ENCODE assay signal across 12 mouse cellular contexts in the genomic region with DNA sequence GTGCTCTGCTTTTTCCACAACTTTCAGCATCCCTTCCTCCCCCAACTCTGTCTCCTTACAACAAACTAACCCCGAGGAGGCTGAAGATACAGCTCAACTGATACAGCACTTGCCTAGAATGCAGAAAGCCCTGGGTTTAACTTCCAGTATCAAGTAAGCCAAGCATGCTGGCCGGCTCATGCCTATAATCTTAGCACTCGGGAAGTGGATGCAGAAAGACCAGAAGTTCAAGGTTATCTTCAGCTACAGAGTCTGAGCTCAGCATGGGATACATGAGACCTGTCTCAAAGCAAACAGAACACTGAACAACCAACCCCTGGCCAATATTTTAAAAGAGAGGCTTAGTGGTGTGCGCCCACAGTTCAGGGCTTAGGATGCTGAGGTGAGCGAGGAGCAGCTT. TPM values are rescaled to one million over a fixed set of nuclear protein-coding genes. Genes with fewer than 3 reads are reported as not detected.
A peak's percentile ranks its signal among the peaks of the same experiment; 100 is the strongest.
DNase-seq lines count a peak whose midpoint lies in the region; ATAC-seq and TF ChIP-seq lines count a peak whose summit lies in the region.
"Had no signal": no experiment of that assay in that cellular context is flagged by ENCODE, and none has a peak within 500 bp of the region (broad histone marks: within the 10 kb centered on the region; RNA-seq: fewer than 3 reads in every experiment).

No protein-coding gene starts in this region.

- no peak for TF ChIP-seq CTCF in heart, postnatal 0 days (IDR thresholded peaks at IDR 0.05; ENCODE audit: low read depth)

- no peak overlapping the region for H3K4me2 ChIP-seq in heart, postnatal 0 days (ENCODE audit: low read depth, low read length)
- H3K4me2 ChIP-seq in embryonic facial prominence, embryonic 14.5 days (ENCODE audit: low read depth, low read length), result no peak overlapping the region
- H3K4me2 ChIP-seq in hindbrain, embryonic 16.5 days (ENCODE audit: low read length), result no peak overlapping the region
- no peak overlapping the region for H3K4me2 ChIP-seq in neural tube, embryonic 14.5 days (ENCODE audit: low read depth, low read length)

- no peak for DNase-seq in heart, postnatal 0 days (ENCODE audit: low spot score)
- no peak for DNase-seq in heart, postnatal 25 days (ENCODE audit: low spot score)
- no peak for DNase-seq in embryonic facial prominence, embryonic 14.5 days (ENCODE audit: low spot score)
- no peak for DNase-seq in lung, postnatal 14 days
- DNase-seq in urinary bladder, adult 2 months (ENCODE audit: low spot score), result no peak
- no peak for DNase-seq in lung, postnatal 10 days
- DNase-seq: cerebellum, adult 11-12 months; right cerebral cortex, postnatal 25 days; thymus, postnatal 25 days had no signal

- peaks cover 32% of the 10 kb centered on the region for H3K4me1 ChIP-seq in heart, postnatal 0 days (ENCODE audit: control insufficient read depth, insufficient read depth)
- peaks cover 22% of the 10 kb centered on the region for H3K4me1 ChIP-seq in embryonic facial prominence, embryonic 14.5 days (ENCODE audit: control insufficient read depth, insufficient read depth, low read length)
- H3K4me1 ChIP-seq in hindbrain, embryonic 16.5 days (ENCODE audit: control insufficient read depth, insufficient read depth, low read depth, low read length), result peaks cover 20% of the 10 kb centered on the region
- H3K4me1 ChIP-seq in neural tube, embryonic 14.5 days (ENCODE audit: control insufficient read depth, insufficient read depth, low read length), result peaks cover 22% of the 10 kb centered on the region

- H3K9me3 ChIP-seq in heart, postnatal 0 days (replicated peaks; ENCODE audit: control insufficient read depth, low read length), result no peaks in the 10 kb centered on the region
- H3K9me3 ChIP-seq in embryonic facial prominence, embryonic 14.5 days (ENCODE audit: control insufficient read depth, low read length), result no peaks in the 10 kb centered on the region
- H3K9me3 ChIP-seq in hindbrain, embryonic 16.5 days (ENCODE audit: control insufficient read depth, low read length), result no peaks in the 10 kb centered on the region
- H3K9me3 ChIP-seq in neural tube, embryonic 14.5 days (ENCODE audit: control insufficient read depth, low read length), result no peaks in the 10 kb centered on the region

- H3K27ac ChIP-seq in heart, postnatal 0 days (ENCODE audit: low read depth), result peak overlapping the region; percentile 54; the same call in 1 of the 2 replicates
- H3K27ac ChIP-seq in embryonic facial prominence, embryonic 14.5 days (replicated peaks; ENCODE audit: low read depth, low read length), result peak overlapping the region; percentile 8; the same call in 1 of the 2 replicates
- peak overlapping the region; percentile 65 for H3K27ac ChIP-seq in hindbrain, embryonic 16.5 days (ENCODE audit: low read depth, low read length)
- H3K27ac ChIP-seq in neural tube, embryonic 14.5 days (ENCODE audit: low read depth, low read length), result peak overlapping the region; percentile 67

- 50% methylated on average over 5 of the region's 5 CpGs for WGBS in heart, postnatal 0 days
- WGBS in embryonic facial prominence, embryonic 14.5 days, result 68% methylated on average over 5 of the region's 5 CpGs
- 63% methylated on average over 5 of the region's 5 CpGs for WGBS in hindbrain, embryonic 16.5 days
- WGBS in neural tube, embryonic 14.5 days, result 79% methylated on average over 5 of the region's 5 CpGs

- H3K4me3 ChIP-seq in heart, postnatal 0 days (ENCODE audit: low read depth, low read length), result no peak overlapping the region
- H3K4me3 ChIP-seq in embryonic facial prominence, embryonic 14.5 days (ENCODE audit: low read depth, low read length), result no peak overlapping the region
- no peak overlapping the region for H3K4me3 ChIP-seq in hindbrain, embryonic 16.5 days (ENCODE audit: low read length)
- no peak overlapping the region for H3K4me3 ChIP-seq in neural tube, embryonic 14.5 days (ENCODE audit: low read depth, low read length)

- no peaks in the 10 kb centered on the region for H3K27me3 ChIP-seq in heart, postnatal 0 days (ENCODE audit: control insufficient read depth, insufficient read depth, low read length)
- H3K27me3 ChIP-seq in embryonic facial prominence, embryonic 14.5 days (replicated peaks; ENCODE audit: control insufficient read depth, insufficient read depth, low read length), result no peaks in the 10 kb centered on the region
- no peaks in the 10 kb centered on the region for H3K27me3 ChIP-seq in hindbrain, embryonic 16.5 days (replicated peaks; ENCODE audit: control insufficient read depth, insufficient read depth, low read length)
- no peaks in the 10 kb centered on the region for H3K27me3 ChIP-seq in neural tube, embryonic 14.5 days (ENCODE audit: control insufficient read depth, insufficient read depth, low read length)

- no peak for TF ChIP-seq EP300 in heart, postnatal 0 days (IDR thresholded peaks at IDR 0.05; ENCODE audit: low read depth)

- no peak overlapping the region for H3K9ac ChIP-seq in heart, postnatal 0 days (replicated peaks; ENCODE audit: low read depth, low read length)
- no peak overlapping the region for H3K9ac ChIP-seq in embryonic facial prominence, embryonic 14.5 days (ENCODE audit: low read depth, low read length)
- no peak overlapping the region; the same call in 1 of the 2 replicates for H3K9ac ChIP-seq in hindbrain, embryonic 16.5 days (ENCODE audit: low read depth, low read length)
- H3K9ac ChIP-seq in neural tube, embryonic 14.5 days (replicated peaks; ENCODE audit: low read depth, low read length), result no peak overlapping the region

- intact Hi-C loops in heart, postnatal 25 days (cut with DNase I), result loop anchor here (5.0 kb wide), 1 partner anchor 34 kb away; no protein-coding TSS in a partner anchor

- no peaks in the 10 kb centered on the region for H3K36me3 ChIP-seq in heart, postnatal 0 days (replicated peaks; ENCODE audit: control insufficient read depth, insufficient read depth, low read length)
- H3K36me3 ChIP-seq in embryonic facial prominence, embryonic 14.5 days (ENCODE audit: control insufficient read depth, insufficient read depth, low read length), result 0 out of 2 replicates have a peak, but pooled peaks cover 3% of the 10 kb centered on the region
- H3K36me3 ChIP-seq in hindbrain, embryonic 16.5 days (ENCODE audit: control insufficient read depth, insufficient read depth, low read length), result no peaks in the 10 kb centered on the region
- no peaks in the 10 kb centered on the region for H3K36me3 ChIP-seq in neural tube, embryonic 14.5 days (ENCODE audit: control insufficient read depth, insufficient read depth, low read length)

- no peak for ATAC-seq in heart, postnatal 0 days (ENCODE audit: insufficient read depth, low read depth)
- ATAC-seq in embryonic facial prominence, embryonic 14.5 days (ENCODE audit: low read depth), result no peak
- ATAC-seq in hindbrain, embryonic 16.5 days, result no peak
- no peak for ATAC-seq in neural tube, embryonic 14.5 days (ENCODE audit: low read depth)

RNA-seq across cellular contexts. Expression of gene Bcar1, which starts 44.5 kb away (rescaled TPM):
- 53.2 and 81.5 TPM in 2 replicates for total RNA-seq in heart, postnatal 0 days (2014; rRNA removed; ENCODE audit: low replicate concordance)
- 25.6 and 27.9 TPM in 2 replicates for polyA plus RNA-seq in heart, postnatal 0 days (2015; fragmentation: Nextera tagmentation; extraction: Ambion mirVana)
- 10 to 100 TPM; 18.7 to 20.7 TPM for total RNA-seq in heart, postnatal 25 days (2021)
- polyA plus RNA-seq in embryonic facial prominence, embryonic 14.5 days (2014; fragmentation: Nextera tagmentation; extraction: Ambion mirVana), result 34.9 and 35.3 TPM in 2 replicates
- polyA plus RNA-seq in hindbrain, embryonic 16.5 days (2015; fragmentation: Nextera tagmentation; extraction: Ambion mirVana), result 37.6 and 50.0 TPM in 2 replicates
- polyA plus RNA-seq in neural tube, embryonic 14.5 days (2014; fragmentation: Nextera tagmentation; extraction: Ambion mirVana), result 47.6 and 56.4 TPM in 2 replicates
- 40.1 and 42.5 TPM in 2 replicates for polyA plus RNA-seq in urinary bladder, adult 2 months (2012; rRNA removed)
- total RNA-seq: granulocyte monocyte progenitor cell, adult 5-6 weeks had no signal

Comparison
In these comparisons a context has a peak if more than half of its experiments do, and no peak if none do; other contexts are left out.
1. H3K27ac ChIP-seq: peak in every context shown above with its lines; median percentile 67 in neural tube, embryonic 14.5 days; 65 in hindbrain, embryonic 16.5 days; 54 in heart, postnatal 0 days; 8 in embryonic facial prominence, embryonic 14.5 days.